Mouse (Mus musculus): ENCODE results near the gene Slc4a3.

Slc4a3 gene

GRCm38 (mm10) chr1:75559212-75559925, 13.3 kb downstream of the Slc4a3 start:
- peak; percentile 85 for DNase-seq (ENCODE audit: low spot score)

- DNase-seq (ENCODE audit: low spot score): no peak
Observed at GRCm38 (mm10) chr1:75560206-75560913, 14.3 kb downstream of the Slc4a3 start.

- DNase-seq (ENCODE audit: low spot score): no peak
Observed at GRCm38 (mm10) chr1:75561221-75561897, 15.3 kb downstream of the Slc4a3 start.

- DNase-seq (ENCODE audit: low spot score): no peak
Observed at GRCm38 (mm10) chr1:75561898-75562238, 15.8 kb downstream of the Slc4a3 start.

- DNase-seq (ENCODE audit: low spot score): no peak
Observed at GRCm38 (mm10) chr1:75564102-75564501, 18.0 kb downstream of the Slc4a3 start.

- DNase-seq (ENCODE audit: low spot score): no peak
Observed at GRCm38 (mm10) chr1:75564916-75565315, 18.9 kb downstream of the Slc4a3 start.

- no peak for DNase-seq (ENCODE audit: low spot score)
Observed at GRCm38 (mm10) chr1:75565616-75566015, 19.6 kb downstream of the Slc4a3 start.

GRCm38 (mm10) chr1:75570403-75570802, 24.3 kb downstream of the Slc4a3 start:
- DNase-seq (ENCODE audit: low spot score): no peak

GRCm38 (mm10) chr1:75572776-75573175, 26.7 kb downstream of the Slc4a3 start:
- DNase-seq (ENCODE audit: low spot score): no peak

- DNase-seq (ENCODE audit: low spot score): no peak
Observed at GRCm38 (mm10) chr1:75573715-75574114, 27.6 kb downstream of the Slc4a3 start.

- no peak for DNase-seq (ENCODE audit: low spot score)
Observed at GRCm38 (mm10) chr1:75574476-75575310, 28.6 kb downstream of the Slc4a3 start.

- no peak for DNase-seq (ENCODE audit: low spot score)
Observed at GRCm38 (mm10) chr1:75581936-75582624, 36.0 kb downstream of the Slc4a3 start.

GRCm38 (mm10) chr1:75582625-75582956, 36.5 kb downstream of the Slc4a3 start:
- DNase-seq (ENCODE audit: low spot score): no peak

GRCm38 (mm10) chr1:75583034-75583433, 37.0 kb downstream of the Slc4a3 start:
- DNase-seq (ENCODE audit: low spot score): no peak

GRCm38 (mm10) chr1:75586791-75587190, 40.7 kb downstream of the Slc4a3 start:
- no peak for DNase-seq (ENCODE audit: low spot score)

- DNase-seq (ENCODE audit: low spot score): no peak
Observed at GRCm38 (mm10) chr1:75587738-75588719, 42.0 kb downstream of the Slc4a3 start.

- DNase-seq (ENCODE audit: low spot score): no peak
Observed at GRCm38 (mm10) chr1:75588874-75589273, 42.8 kb downstream of the Slc4a3 start.

- DNase-seq (ENCODE audit: low spot score): no peak
Observed at GRCm38 (mm10) chr1:75589983-75590382, 43.9 kb downstream of the Slc4a3 start.

- DNase-seq (ENCODE audit: low spot score): no peak
Observed at GRCm38 (mm10) chr1:75593956-75594355, 47.9 kb downstream of the Slc4a3 start.

- no peak for DNase-seq (ENCODE audit: low spot score)
Observed at GRCm38 (mm10) chr1:75594836-75595235, 48.8 kb downstream of the Slc4a3 start.

GRCm38 (mm10) chr1:75595930-75596329, 49.9 kb downstream of the Slc4a3 start:
- DNase-seq (ENCODE audit: low spot score): no peak
